Mouse (Mus musculus) kidney, adult 9 months (tissue): ENCODE results near the gene Vnn3.

Experiments
- DNase-seq: peaks from one replicate; pipeline ENCODE4 v3.0.0; 2022

Vnn3 gene

GRCm38 (mm10) chr10:23851228-23851912 is at the start of gene Vnn3:
Vnn3 (plus strand) TSS chr10:23851462.
- DNase-seq = no peak

GRCm38 (mm10) chr10:23802911-23803310 is 48.4 kb upstream of the Vnn3 start:
- no peak for DNase-seq

GRCm38 (mm10) chr10:23804665-23805064 is 46.6 kb upstream of the Vnn3 start:
- no peak for DNase-seq

GRCm38 (mm10) chr10:23806201-23806600 is 45.1 kb upstream of the Vnn3 start:
- DNase-seq = no peak

- peak; percentile 75 for DNase-seq
Measured at GRCm38 (mm10) chr10:23811635-23812437, 39.4 kb upstream of the Vnn3 start.

GRCm38 (mm10) chr10:23812438-23812759 is 38.9 kb upstream of the Vnn3 start:
- no peak for DNase-seq

GRCm38 (mm10) chr10:23812852-23813766 is 38.2 kb upstream of the Vnn3 start:
- DNase-seq = no peak

- DNase-seq = peak; percentile 73
Measured at GRCm38 (mm10) chr10:23815168-23815567, 36.1 kb upstream of the Vnn3 start.

GRCm38 (mm10) chr10:23816241-23816640 is 35.0 kb upstream of the Vnn3 start:
- DNase-seq = no peak

GRCm38 (mm10) chr10:23826516-23826915 is 24.7 kb upstream of the Vnn3 start:
- DNase-seq = no peak

- peak; percentile 68 for DNase-seq
Measured at GRCm38 (mm10) chr10:23836003-23836964, 15.0 kb upstream of the Vnn3 start.

GRCm38 (mm10) chr10:23837115-23837514 is 14.1 kb upstream of the Vnn3 start:
- no peak for DNase-seq

- DNase-seq = peak; percentile 60
Measured at GRCm38 (mm10) chr10:23838910-23839309, 12.4 kb upstream of the Vnn3 start.

GRCm38 (mm10) chr10:23839368-23839767 is 11.9 kb upstream of the Vnn3 start:
- DNase-seq = peak; percentile 37

GRCm38 (mm10) chr10:23840496-23840895 is 10.8 kb upstream of the Vnn3 start:
- no peak for DNase-seq

GRCm38 (mm10) chr10:23852096-23852495 is 834 bp downstream of the Vnn3 start:
- DNase-seq = no peak

- no peak for DNase-seq
Measured at GRCm38 (mm10) chr10:23864362-23865312, 13.4 kb downstream of the Vnn3 start.

GRCm38 (mm10) chr10:23880695-23881094 is 29.4 kb downstream of the Vnn3 start:
- peak; percentile 64 for DNase-seq

GRCm38 (mm10) chr10:23884910-23885309 is 33.6 kb downstream of the Vnn3 start:
- peak; percentile 63 for DNase-seq

- no peak for DNase-seq
Measured at GRCm38 (mm10) chr10:23886060-23886459, 34.8 kb downstream of the Vnn3 start.

- no peak for DNase-seq
Measured at GRCm38 (mm10) chr10:23892987-23893386, 41.7 kb downstream of the Vnn3 start.
